Mouse (Mus musculus) limb, embryonic 13.5 days (tissue): ENCODE results near the gene Adipor2. TPM values are rescaled to one million over a fixed set of nuclear protein-coding genes. Genes with fewer than 3 reads are reported as not detected.
"Not testable (repeated sequence)": the region's sequence is repeated elsewhere in the genome, so short reads cannot be mapped to it uniquely, and the experiment has no call there.

ENCODE experiments used
- ATAC-seq: fragments of 200-750 bp; cut with Nextera tagmentation; 2 replicates; pipeline ENCODE4 v1.8.0; 2017; ENCODE audit warnings: low read depth, moderate number of reproducible peaks, moderate TSS enrichment; ENCODE audit not compliant: low FRiP score
- H3K27ac ChIP-seq: fragments of 300-500 bp; sonication (generic); 2 replicates; pipeline ENCODE4 v1.5.1; 2015; ENCODE audit warnings: inconsistent platforms, mild to moderate bottlenecking, moderate library complexity
- H3K27me3 ChIP-seq: fragments of 300-500 bp; sonication (generic); 2 replicates; pipeline ENCODE4 v1.6.1; 2015; ENCODE audit warnings: mild to moderate bottlenecking, inconsistent platforms
- H3K36me3 ChIP-seq: fragments of 300-500 bp; sonication (generic); 2 replicates; pipeline ENCODE4 v1.6.1; 2015; ENCODE audit warnings: inconsistent platforms, mild to moderate bottlenecking, moderate library complexity
- H3K4me1 ChIP-seq: fragments of 300-500 bp; sonication (generic); 2 replicates; pipeline ENCODE4 v1.6.1; 2015; ENCODE audit warnings: inconsistent platforms
- H3K4me2 ChIP-seq: fragments of 300-500 bp; sonication (generic); replicated peaks from 2 replicates; pipeline ENCODE4 v1.6.1; 2015; ENCODE audit warnings: inconsistent platforms, mild to moderate bottlenecking, moderate library complexity
- H3K4me3 ChIP-seq: fragments of 300-500 bp; sonication (generic); 2 replicates; pipeline ENCODE4 v1.5.1; 2015; ENCODE audit warnings: moderate library complexity, mild to moderate bottlenecking, inconsistent platforms
- H3K9ac ChIP-seq: fragments of 300-500 bp; sonication (generic); 2 replicates; pipeline ENCODE4 v1.6.1; 2015; ENCODE audit warnings: mild to moderate bottlenecking, inconsistent platforms
- H3K9me3 ChIP-seq: fragments of 300-500 bp; sonication (generic); 2 replicates; pipeline ENCODE4 v1.6.1; 2016; ENCODE audit warnings: inconsistent platforms
- WGBS: fragments of 180-500 bp; shearing (Covaris S2); methylation state at CpG from one replicate; pipeline ENCODE4 v1.1.7; 2015; 5-methylcytosine and 5-hydroxymethylcytosine counted together
- polyA plus RNA-seq: library from polyadenylated mRNA; unstranded; fragments of >200 nt; fragmentation: Nextera tagmentation; extraction: Ambion mirVana; gene quantifications from 2 replicates; pipeline ENCODE4 v1.2.1, GENCODE M21; 2015

Adipor2 gene
- polyA plus RNA-seq, 1 experiment from 2014 or later = 36.8 TPM

DNA sequence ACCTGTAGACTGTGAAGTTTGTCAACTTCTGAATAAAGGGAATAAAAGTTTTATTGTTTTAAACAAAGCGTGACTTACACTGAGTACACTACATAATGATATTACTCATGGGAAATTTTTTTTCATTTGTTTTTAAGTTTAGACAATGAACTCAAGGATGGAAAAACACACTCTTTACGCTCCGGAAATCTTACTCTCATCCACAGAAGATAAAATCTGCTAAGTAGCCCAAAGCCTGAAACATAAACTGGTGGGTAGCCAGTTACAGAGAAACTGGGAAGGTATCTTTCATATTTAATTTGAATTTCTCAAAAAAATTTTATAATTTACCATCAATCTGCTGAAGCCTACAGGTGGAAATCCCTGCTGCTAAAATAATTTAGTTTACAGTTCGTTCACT, 31.1 kb downstream of the Adipor2 start:
- no peaks in the 10 kb centered on the region for H3K27me3 ChIP-seq
- H3K9me3 ChIP-seq = no peaks in the 10 kb centered on the region
- H3K27ac ChIP-seq = no peak overlapping the region
- no peak overlapping the region for H3K4me3 ChIP-seq
- H3K36me3 ChIP-seq = no peaks in the 10 kb centered on the region
- no peak for ATAC-seq
- H3K9ac ChIP-seq = no peak overlapping the region
- WGBS = 87% methylated on average over 4 of the region's 4 CpGs
- H3K4me1 ChIP-seq = peaks cover 21% of the 10 kb centered on the region
- no peak overlapping the region for H3K4me2 ChIP-seq

DNA sequence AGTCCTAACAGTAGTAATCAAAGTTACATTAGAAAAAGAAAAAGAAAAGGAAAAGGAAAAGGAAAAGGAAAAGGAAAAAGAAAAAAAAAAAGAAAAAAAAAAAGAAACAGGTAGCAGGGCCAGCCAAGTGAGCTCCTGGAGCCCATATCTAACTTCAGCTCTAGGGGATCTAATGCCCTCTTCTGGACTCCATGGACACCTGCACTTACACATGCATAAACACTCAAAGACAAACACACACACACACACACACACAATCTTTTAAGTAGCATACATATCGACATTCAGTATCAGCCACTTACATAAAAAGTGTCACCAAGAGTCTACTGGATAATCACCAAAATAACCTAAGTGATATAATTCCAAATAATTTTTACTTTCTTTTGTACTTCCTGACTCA, 31.8 kb downstream of the Adipor2 start:
- H3K4me3 ChIP-seq = no peak overlapping the region
- H3K27ac ChIP-seq = no peak overlapping the region
- H3K9me3 ChIP-seq = no peaks in the 10 kb centered on the region
- H3K9ac ChIP-seq = no peak overlapping the region
- no peak for ATAC-seq
- H3K4me2 ChIP-seq = no peak overlapping the region
- WGBS = 93% methylated on average over 1 of the region's 1 CpGs
- H3K36me3 ChIP-seq = no peaks in the 10 kb centered on the region
- H3K27me3 ChIP-seq = no peaks in the 10 kb centered on the region
- H3K4me1 ChIP-seq = peaks cover 21% of the 10 kb centered on the region

DNA sequence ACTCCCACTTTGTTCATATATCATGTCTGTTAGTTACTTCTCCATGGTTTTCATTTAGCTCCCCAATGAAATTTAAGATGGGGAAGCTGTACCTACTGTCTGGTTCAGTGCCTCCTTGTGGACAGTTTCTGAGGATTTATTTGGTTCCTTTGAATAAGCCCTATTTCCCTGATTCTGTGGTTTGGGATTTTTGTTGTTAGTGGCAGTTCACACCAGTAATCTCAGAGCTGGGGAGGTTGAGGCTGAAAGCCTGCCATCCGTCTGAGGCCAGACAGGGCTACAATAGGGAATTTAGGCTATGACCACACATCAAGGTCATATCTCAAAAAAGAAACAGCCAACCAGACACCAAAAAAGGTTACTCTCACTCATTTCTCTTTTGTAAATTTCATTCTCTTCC, 38.9 kb downstream of the Adipor2 start:
- Histone ChIP-seq H3K4me3 (no peak overlapping the region), H3K9ac (no peak overlapping the region), H3K27ac (no peak overlapping the region), H3K36me3 (peaks cover 4% of the 10 kb centered on the region; the same call in 1 of the 2 replicates), H3K4me2 (no peak overlapping the region), H3K4me1 (no peaks in the 10 kb centered on the region), H3K9me3 (no peaks in the 10 kb centered on the region), H3K27me3 (no peaks in the 10 kb centered on the region)
- ATAC-seq = no peak
- 93% methylated on average over 1 of the region's 1 CpGs for WGBS

DNA sequence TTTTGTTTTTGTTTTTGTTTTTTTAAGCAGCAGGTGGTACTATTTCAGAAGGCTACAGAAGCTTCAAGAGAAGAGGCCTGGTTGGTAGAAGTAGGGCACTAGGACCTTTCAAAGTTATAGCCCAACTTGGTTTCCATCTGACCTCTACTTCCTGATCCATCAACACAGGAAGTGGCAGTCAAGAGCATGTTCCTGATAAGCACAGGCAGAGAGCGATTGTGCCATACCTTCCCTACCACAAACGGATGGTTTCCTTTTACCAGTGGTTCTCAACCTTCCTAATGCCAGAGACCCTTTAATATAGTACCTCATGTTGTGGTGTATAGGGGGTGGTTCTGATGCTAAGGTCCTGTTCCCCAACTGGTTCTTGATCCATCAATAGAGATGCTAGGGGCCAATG, 39.9 kb downstream of the Adipor2 start:
- Histone ChIP-seq H3K9me3 (no peaks in the 10 kb centered on the region), H3K4me2 (no peak overlapping the region), H3K4me3 (no peak overlapping the region), H3K27me3 (no peaks in the 10 kb centered on the region), H3K27ac (no peak overlapping the region), H3K36me3 (peaks cover 4% of the 10 kb centered on the region; the same call in 1 of the 2 replicates), H3K9ac (no peak overlapping the region), H3K4me1 (no peaks in the 10 kb centered on the region)
- ATAC-seq = no peak
- WGBS = 69% methylated on average over 2 of the region's 2 CpGs

DNA sequence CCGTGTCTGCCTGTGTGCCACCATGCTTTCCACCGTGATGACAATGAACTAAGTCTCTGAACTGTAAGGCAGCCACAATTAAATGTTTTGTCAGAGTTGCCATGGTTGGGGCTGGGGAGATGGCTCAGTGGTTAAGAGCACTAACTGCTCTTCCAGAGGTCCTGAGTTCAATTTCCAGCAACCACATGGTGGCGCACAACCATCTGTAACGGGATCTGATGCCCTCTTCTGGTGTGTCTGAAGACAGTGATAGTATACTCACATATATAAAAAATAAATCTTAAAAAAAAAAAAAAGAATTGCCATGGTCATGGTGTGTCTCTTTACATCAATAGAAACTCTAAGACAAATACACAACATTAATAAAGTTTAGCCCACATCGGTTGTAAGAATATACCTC, 42.5 kb downstream of the Adipor2 start:
- no peak overlapping the region for H3K4me2 ChIP-seq
- no peaks in the 10 kb centered on the region for H3K9me3 ChIP-seq
- H3K27ac ChIP-seq = no peak overlapping the region
- peaks cover 4% of the 10 kb centered on the region; the same call in 1 of the 2 replicates for H3K36me3 ChIP-seq
- no peak for ATAC-seq
- H3K9ac ChIP-seq = no peak overlapping the region
- H3K4me3 ChIP-seq = no peak overlapping the region
- WGBS = 79% methylated on average over 5 of the region's 5 CpGs
- no peaks in the 10 kb centered on the region for H3K27me3 ChIP-seq
- H3K4me1 ChIP-seq = no peaks in the 10 kb centered on the region

DNA sequence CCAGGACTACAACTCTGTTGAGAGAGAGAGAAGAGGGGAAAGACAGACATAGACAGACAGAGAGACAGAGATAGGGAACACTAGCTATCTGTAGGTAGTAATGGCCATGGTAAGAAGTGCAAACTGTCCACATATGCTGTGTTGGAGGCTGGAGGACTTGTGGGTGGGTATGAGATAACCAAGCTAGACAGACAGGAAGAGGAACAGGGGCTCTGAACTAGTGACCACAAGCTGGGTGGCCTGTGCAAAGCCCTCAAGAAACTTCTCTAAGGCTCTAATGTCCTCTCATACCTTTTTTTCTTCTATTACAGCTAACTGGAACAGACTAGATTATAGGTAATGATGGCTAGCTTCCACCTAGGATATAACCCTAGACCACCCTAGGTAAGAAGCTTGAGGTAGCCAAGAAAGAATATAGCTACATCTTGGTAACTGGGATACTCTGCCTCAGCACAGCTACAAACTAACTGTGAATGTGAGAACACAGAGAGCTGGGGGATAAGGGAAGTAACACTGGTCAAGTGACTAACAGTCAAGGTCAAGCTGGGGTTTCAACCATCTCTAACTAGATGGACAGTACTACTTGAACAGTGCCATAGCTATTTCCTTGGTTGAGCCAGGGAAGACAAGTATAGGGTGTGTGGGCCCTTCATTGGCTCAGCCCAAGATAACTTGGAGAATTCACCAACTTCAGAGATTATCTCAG, 44.4 kb downstream of the Adipor2 start:
- ATAC-seq = no peak
- Histone ChIP-seq H3K4me1 (no peaks in the 10 kb centered on the region), H3K36me3 (peaks cover 7% of the 10 kb centered on the region), H3K9me3 (no peaks in the 10 kb centered on the region), H3K27me3 (no peaks in the 10 kb centered on the region), H3K4me2 (no peak overlapping the region), H3K27ac (no peak overlapping the region), H3K4me3 (no peak overlapping the region), H3K9ac (no peak overlapping the region)

DNA sequence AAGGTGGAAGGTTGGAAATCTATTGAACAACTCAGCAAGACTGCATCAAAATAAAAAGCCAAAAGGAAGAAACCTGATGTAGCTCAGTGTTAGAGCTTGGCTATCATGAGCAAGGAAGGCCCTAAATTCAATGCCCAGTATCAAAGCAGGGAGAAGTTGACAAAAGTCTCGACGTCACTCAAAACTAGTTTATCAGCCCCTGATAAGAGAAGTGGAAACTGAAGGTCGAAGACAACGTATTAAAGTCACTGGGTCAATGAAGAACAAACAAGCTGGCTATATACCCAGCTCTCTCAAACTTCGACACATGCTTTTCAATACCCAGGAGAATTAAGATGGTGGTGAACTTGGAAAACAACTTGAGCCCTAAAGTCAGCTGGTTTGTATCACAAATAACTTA, 45.3 kb downstream of the Adipor2 start:
- H3K9ac ChIP-seq = no peak overlapping the region
- WGBS = 93% methylated on average over 5 of the region's 5 CpGs
- no peaks in the 10 kb centered on the region for H3K9me3 ChIP-seq
- peaks cover 13% of the 10 kb centered on the region for H3K36me3 ChIP-seq
- H3K27ac ChIP-seq = no peak overlapping the region
- no peak overlapping the region for H3K4me3 ChIP-seq
- H3K4me1 ChIP-seq = no peaks in the 10 kb centered on the region
- no peaks in the 10 kb centered on the region for H3K27me3 ChIP-seq
- no peak for ATAC-seq
- no peak overlapping the region for H3K4me2 ChIP-seq

DNA sequence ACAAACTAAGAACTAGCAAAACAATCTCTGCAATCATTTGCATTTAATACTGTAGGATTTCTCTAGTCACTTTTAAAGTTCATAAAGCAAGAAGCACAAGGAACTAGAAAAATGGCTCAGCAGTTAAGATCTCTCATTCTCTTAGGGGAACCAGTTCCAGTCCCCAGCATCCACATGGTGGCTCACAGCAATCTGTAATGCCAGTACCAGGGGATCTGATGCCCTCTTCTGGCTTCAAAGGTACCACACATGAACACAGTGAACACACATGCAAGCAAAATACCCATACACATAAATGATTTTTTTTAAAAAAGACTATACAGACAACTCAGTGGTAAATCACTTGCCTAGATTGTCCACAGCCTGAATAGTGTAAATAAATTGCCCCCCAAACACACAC, 45.9 kb downstream of the Adipor2 start:
- H3K9me3 ChIP-seq = no peaks in the 10 kb centered on the region

DNA sequence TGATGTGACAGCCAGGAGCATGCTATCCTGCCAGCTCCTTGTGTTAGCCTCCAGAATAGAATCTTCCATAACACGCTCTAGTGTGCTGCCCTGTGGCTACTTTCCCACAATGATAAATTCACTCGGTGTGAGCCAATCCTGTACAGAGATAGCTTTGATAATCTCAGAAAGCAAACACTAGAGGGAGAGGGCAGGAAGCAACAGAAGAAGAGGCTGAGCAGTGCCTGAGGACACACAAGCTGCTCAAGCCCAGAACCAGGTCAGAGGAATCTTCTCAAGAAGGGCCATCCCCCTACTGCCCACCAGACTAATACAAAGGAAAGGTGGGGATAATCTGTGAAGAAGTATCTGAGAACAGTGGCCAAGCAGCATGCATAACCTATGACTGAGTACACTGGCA, 50.1 kb downstream of the Adipor2 start:
- 90% methylated on average over 2 of the region's 2 CpGs for WGBS
- H3K9me3 ChIP-seq = no peaks in the 10 kb centered on the region
- H3K4me3 ChIP-seq = no peak overlapping the region
- no peak overlapping the region for H3K9ac ChIP-seq
- no peak for ATAC-seq
- peaks cover 43% of the 10 kb centered on the region for H3K36me3 ChIP-seq
- no peak overlapping the region for H3K27ac ChIP-seq
- no peaks in the 10 kb centered on the region for H3K27me3 ChIP-seq
- no peaks in the 10 kb centered on the region for H3K4me1 ChIP-seq
- no peak overlapping the region for H3K4me2 ChIP-seq

More for the DNA sequence above, 45.9 kb downstream of the Adipor2 start:
- Histone ChIP-seq H3K4me2 (no peak overlapping the region), H3K4me1 (no peaks in the 10 kb centered on the region), H3K36me3 (peaks cover 15% of the 10 kb centered on the region), H3K9ac (no peak overlapping the region), H3K27ac (no peak overlapping the region), H3K4me3 (no peak overlapping the region), H3K27me3 (no peaks in the 10 kb centered on the region)
- no peak for ATAC-seq

DNA sequence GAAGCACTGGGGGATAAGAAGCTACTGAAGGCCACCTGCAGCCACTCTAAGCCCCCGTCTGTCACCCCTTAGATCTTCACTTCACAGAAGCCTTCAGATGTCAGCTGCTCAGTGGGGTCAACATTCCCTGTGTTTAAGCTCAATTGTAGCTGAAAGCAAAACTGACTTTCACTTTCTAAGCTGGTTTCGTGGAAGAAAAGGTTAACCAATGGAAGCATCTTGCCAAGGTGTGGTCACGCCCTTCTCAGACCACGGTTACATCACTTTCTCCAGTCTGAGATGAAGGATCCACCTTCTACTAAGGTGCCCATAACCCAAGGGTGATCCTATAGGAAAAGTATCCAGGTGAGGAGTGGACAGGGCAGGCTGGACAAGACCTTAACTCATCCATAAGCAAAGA, 50.7 kb downstream of the Adipor2 start:
- ATAC-seq, H3K4me1 ChIP-seq, H3K27ac ChIP-seq, H3K9me3 ChIP-seq, H3K4me2 ChIP-seq, H3K9ac ChIP-seq, H3K27me3 ChIP-seq, H3K4me3 ChIP-seq: not testable (repeated sequence)
- H3K36me3 ChIP-seq = peaks cover 44% of the 10 kb centered on the region
- 77% methylated on average over 4 of the region's 4 CpGs for WGBS

DNA sequence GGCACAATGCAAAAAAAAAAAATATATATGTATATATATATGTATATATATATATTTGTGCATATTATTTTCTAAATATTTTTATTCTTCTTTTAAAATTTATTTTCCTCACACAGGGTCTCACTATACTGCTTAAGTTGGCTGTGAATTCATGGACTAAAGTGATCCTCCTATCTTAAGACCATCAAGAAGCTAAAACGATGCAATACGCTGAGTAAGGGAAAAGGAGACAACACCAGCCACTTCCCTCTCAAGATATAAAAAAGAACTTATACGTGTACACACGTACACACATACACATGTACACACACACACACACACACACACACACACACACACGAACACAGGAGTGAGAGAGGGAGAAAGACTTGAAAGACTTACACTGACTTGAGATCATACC, 53.9 kb downstream of the Adipor2 start:
- Histone ChIP-seq H3K27me3 (no peaks in the 10 kb centered on the region), H3K9ac (no peak overlapping the region), H3K9me3 (no peaks in the 10 kb centered on the region), H3K4me3 (no peak overlapping the region), H3K4me2 (no peak overlapping the region), H3K36me3 (peaks cover 65% of the 10 kb centered on the region), H3K27ac (no peak overlapping the region), H3K4me1 (no peaks in the 10 kb centered on the region)
- 90% methylated on average over 5 of the region's 5 CpGs for WGBS
- ATAC-seq = no peak

DNA sequence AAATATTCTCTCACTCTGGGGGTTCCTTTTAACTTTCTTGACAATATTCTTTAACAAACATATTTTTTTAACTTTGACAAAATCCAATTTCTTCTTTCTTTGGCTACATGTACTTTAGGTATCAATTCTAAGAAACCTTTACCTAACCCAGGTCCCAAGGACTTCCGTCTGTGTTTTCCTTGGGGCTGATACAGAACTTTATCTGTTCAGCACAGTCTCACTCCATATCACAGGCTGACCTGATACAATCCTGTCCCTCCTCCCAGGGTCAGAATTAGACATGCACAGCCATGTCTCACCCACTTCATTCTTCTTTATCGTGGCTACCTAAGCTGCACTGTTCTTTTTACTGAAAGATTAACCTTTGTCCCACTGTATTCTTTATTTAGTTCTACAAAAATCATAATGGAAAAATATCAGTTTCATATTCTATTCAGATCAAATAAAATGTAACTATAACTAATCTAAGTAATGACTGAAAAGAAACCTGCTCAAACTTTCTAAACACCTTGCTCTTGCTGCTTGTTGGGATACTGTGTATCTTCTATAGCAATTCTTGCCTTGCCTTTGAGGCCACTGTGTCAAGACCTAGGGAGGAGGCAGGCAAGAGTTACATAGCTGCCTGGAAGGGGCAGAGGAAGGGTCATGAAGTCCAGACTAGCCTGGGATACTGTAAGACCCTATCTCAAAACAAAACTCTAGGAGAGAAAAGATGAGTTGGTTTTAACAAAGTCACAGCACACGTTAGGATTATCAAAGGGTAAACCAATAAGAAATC, 56.4 kb downstream of the Adipor2 start:
- Histone ChIP-seq H3K9ac (no peak overlapping the region), H3K4me2 (no peak overlapping the region), H3K27me3 (no peaks in the 10 kb centered on the region), H3K27ac (no peak overlapping the region), H3K4me1 (no peaks in the 10 kb centered on the region), H3K4me3 (no peak overlapping the region), H3K9me3 (no peaks in the 10 kb centered on the region), H3K36me3 (peaks cover 75% of the 10 kb centered on the region)
- WGBS = 91% methylated on average over 3 of the region's 3 CpGs
- ATAC-seq = no peak

DNA sequence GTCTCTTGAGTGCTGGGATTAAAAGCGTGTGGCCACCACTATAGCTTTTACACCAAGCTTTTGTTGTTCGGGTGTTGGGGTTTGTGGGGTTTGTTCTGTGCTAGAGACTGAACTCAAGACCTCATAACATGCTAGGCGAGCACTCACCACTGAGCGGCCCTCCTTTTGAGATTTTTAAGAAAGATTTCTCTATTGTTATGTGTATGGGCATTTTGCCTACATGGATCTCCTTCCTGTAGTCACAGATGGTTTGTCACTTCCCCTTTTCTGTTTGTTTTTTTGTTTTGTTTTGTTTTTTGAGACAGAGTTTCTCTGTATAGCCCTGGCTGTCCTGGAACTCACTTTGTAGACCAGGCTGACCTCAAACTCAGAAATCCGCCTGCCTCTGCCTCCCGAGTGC, 57.3 kb downstream of the Adipor2 start:
- H3K4me1 ChIP-seq, H3K4me2 ChIP-seq, H3K27me3 ChIP-seq, H3K9ac ChIP-seq, H3K9me3 ChIP-seq, H3K27ac ChIP-seq, H3K4me3 ChIP-seq, ATAC-seq: not testable (repeated sequence)
- 92% methylated on average over 6 of the region's 6 CpGs for WGBS
- H3K36me3 ChIP-seq = peaks cover 75% of the 10 kb centered on the region
